Mouse (Mus musculus) brain, embryonic 14.5 days (tissue): ENCODE data around the gene Epb41.

ENCODE experiments used
- CTCF ChIP-seq: fragments of 200-500 bp; IDR thresholded peaks from 2 replicates; pipeline ENCODE4 v1.5.1; 2012; ENCODE audit warnings: inconsistent platforms, mild to moderate bottlenecking, moderate library complexity, borderline replicate concordance; ENCODE audit not compliant: insufficient read depth, insufficient read length; ENCODE audit errors: extremely low read depth
- POLR2A ChIP-seq: fragments of 200-500 bp; IDR thresholded peaks from 2 replicates; pipeline ENCODE4 v1.6.1; 2012; ENCODE audit warnings: mild to moderate bottlenecking, inconsistent platforms, borderline replicate concordance; ENCODE audit not compliant: poor library complexity, insufficient read depth, insufficient read length, severe bottlenecking; ENCODE audit errors: extremely low read depth

- no peak for TF ChIP-seq CTCF
- TF ChIP-seq POLR2A, result no peak
These were observed 40.9 kb downstream of the Epb41 start for GRCm38 (mm10) chr4:132034242-132034641.
